Mouse (Mus musculus) splenic B cell, adult 2 months (primary cell): ENCODE measurements around the gene Tprkb.
"Not testable (repeated sequence)": the region's sequence is repeated elsewhere in the genome, so short reads cannot be mapped to it uniquely, and the experiment has no call there.

Experiments used
- DNase-seq: peaks from one replicate; pipeline ENCODE4 v3.0.0-alpha.2; 2011; ENCODE audit warnings: low read depth, low spot score
- H3K27me3 ChIP-seq: 2 replicates; pipeline ENCODE4 v1.6.1; 2012; ENCODE audit warnings: mild to moderate bottlenecking, low read length, moderate library complexity, mixed read lengths; ENCODE audit not compliant: control insufficient read depth, poor library complexity, insufficient read depth, severe bottlenecking
- H3K36me3 ChIP-seq: 2 replicates; pipeline ENCODE4 v1.6.1; 2012; ENCODE audit warnings: mild to moderate bottlenecking, low read length, moderate library complexity, mixed read lengths; ENCODE audit not compliant: control insufficient read depth, poor library complexity, insufficient read depth, severe bottlenecking

The Tprkb gene

DNA sequence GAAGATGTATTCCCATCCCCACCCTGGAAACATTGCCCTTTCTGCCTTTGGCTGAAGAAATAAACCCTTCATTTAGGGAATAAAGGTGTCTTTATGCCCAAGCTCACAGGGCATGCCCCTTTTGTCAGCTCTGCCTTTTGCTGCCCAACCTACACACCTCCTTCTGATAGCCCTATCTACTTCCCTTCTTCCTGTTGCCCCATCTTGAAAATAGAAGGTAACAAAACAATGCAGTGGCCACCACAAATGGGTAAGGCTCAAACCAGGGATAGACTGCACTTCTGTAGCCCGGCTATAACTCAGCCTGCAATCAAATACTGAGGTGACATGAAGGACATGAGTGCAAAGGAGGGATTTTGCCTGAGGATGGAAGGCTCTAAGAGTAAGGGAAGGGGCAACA lies 64.1 kb downstream of the Tprkb start:
- no peaks in the 10 kb centered on the region for H3K36me3 ChIP-seq
- H3K27me3 ChIP-seq: no peaks in the 10 kb centered on the region
- DNase-seq: no peak

DNA sequence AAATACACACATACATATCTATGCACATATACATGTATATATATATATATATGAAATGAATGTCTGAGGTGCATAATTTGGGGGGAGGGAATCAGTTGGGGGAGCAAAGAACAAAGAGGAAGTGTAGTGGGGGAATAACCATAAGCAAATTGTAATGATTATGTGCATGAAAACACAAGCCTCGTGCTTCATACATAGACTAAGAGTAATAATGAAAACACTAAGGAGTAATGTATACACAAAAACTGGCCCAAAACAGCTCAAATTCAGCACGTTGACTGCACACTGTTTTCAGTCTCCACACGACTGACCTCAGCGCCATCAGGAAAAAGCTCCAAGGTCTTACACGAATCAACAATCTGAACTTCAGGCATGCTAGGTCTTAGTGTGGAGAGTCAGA lies 64.6 kb downstream of the Tprkb start:
- Histone ChIP-seq H3K36me3 (no peaks in the 10 kb centered on the region), H3K27me3 (no peaks in the 10 kb centered on the region)
- peak; percentile 60 for DNase-seq

DNA sequence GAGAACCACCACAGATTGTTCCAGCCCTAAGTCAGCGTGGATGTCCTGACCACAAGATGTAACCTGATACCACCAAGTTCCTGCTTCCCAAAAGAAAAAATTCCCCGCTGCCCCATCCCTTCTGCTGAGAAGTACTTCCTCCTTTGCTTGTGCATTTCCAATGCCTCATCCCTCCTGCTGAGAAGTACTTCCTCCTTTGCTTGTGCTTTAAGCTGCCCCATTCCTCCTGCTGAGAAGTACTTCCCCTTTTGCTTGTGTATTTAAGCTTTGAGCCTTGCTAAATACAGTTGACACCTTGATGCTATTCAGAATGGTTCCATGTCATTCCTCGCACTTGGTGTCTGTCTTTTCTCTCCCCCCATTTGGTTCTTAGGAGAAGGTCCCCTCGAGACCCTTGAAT lies 67.1 kb downstream of the Tprkb start:
- not testable (repeated sequence) for H3K36me3 ChIP-seq

More for the DNA sequence above, 67.1 kb downstream of the Tprkb start:
- peak; percentile 67 for DNase-seq
- not testable (repeated sequence) for H3K27me3 ChIP-seq
